Mouse (Mus musculus): ENCODE results near the gene Celf3.
A peak's percentile ranks its signal among the peaks of the same experiment; 100 is the strongest.

The Celf3 gene

GRCm38 (mm10) chr3:94477981-94478422, at the start of gene Celf3:
Gene Celf3, plus strand, starts transcription at chr3:94478295.
- peak in 1 of 2 experiments; percentile 20 for DNase-seq

GRCm38 (mm10) chr3:94430980-94431379, 47.1 kb upstream of the Celf3 start:
- no peak for DNase-seq

GRCm38 (mm10) chr3:94434305-94434704, 43.8 kb upstream of the Celf3 start:
- peak in 1 of 2 experiments; percentile 20 for DNase-seq

GRCm38 (mm10) chr3:94436420-94436819, 41.7 kb upstream of the Celf3 start:
- no peak for DNase-seq

GRCm38 (mm10) chr3:94441182-94441581, 36.9 kb upstream of the Celf3 start:
- DNase-seq, result peak; percentile 16 to 42

- DNase-seq, result peak; percentile 95 to 97
Measured at GRCm38 (mm10) chr3:94442951-94443596, 35.0 kb upstream of the Celf3 start, which contains the start of gene Mrpl9. Gene Mrpl9, plus strand, starts transcription at chr3:94443318.

- no peak for DNase-seq
Measured at GRCm38 (mm10) chr3:94443597-94443964, 34.5 kb upstream of the Celf3 start, which contains the start of gene Oaz3. Gene Oaz3, minus strand, starts transcription at chr3:94443915.

GRCm38 (mm10) chr3:94449377-94449776, 28.7 kb upstream of the Celf3 start:
- no peak for DNase-seq

- DNase-seq, result peak; percentile 83 to 89
Measured at GRCm38 (mm10) chr3:94456529-94457000, 21.5 kb upstream of the Celf3 start.

GRCm38 (mm10) chr3:94457055-94457454, 21.0 kb upstream of the Celf3 start:
- no peak for DNase-seq

GRCm38 (mm10) chr3:94459834-94460233, 18.3 kb upstream of the Celf3 start:
- DNase-seq, result no peak

- DNase-seq, result no peak
Measured at GRCm38 (mm10) chr3:94463926-94464578, 14.0 kb upstream of the Celf3 start.

- no peak for DNase-seq
Measured at GRCm38 (mm10) chr3:94465632-94466430, 12.3 kb upstream of the Celf3 start.

GRCm38 (mm10) chr3:94468931-94469330, 9.2 kb upstream of the Celf3 start:
- DNase-seq, result no peak

GRCm38 (mm10) chr3:94472447-94473114, 5.5 kb upstream of the Celf3 start:
- peak; percentile 32 to 52 for DNase-seq

GRCm38 (mm10) chr3:94473115-94473505, 5.0 kb upstream of the Celf3 start:
- DNase-seq, result no peak

GRCm38 (mm10) chr3:94473567-94474232, 4.4 kb upstream of the Celf3 start:
- DNase-seq, result no peak

- DNase-seq, result peak; percentile 38 to 54
Measured at GRCm38 (mm10) chr3:94476301-94477035, 1.6 kb upstream of the Celf3 start.

- DNase-seq, result no peak
Measured at GRCm38 (mm10) chr3:94477444-94477843, 651 bp upstream of the Celf3 start.

- no peak for DNase-seq
Measured at GRCm38 (mm10) chr3:94478591-94479169, 585 bp downstream of the Celf3 start.

GRCm38 (mm10) chr3:94479564-94479963, 1.5 kb downstream of the Celf3 start:
- DNase-seq, result peak in 1 of 2 experiments; percentile 39
